Mouse (Mus musculus) R1 (cell line): ENCODE results near the gene Atp1a2.

Experiments
- DNase-seq: peaks from one replicate; pipeline ENCODE4 v3.0.0-alpha.2; 2018; ENCODE audit warnings: low read depth, low spot score

The Atp1a2 gene

GRCm38 (mm10) chr1:172297611-172298537 is at the start of gene Atp1a2:
Atp1a2 (minus strand) TSS chr1:172298064.
- no peak for DNase-seq

- DNase-seq, result no peak
Measured at GRCm38 (mm10) chr1:172347382-172347781, 49.5 kb upstream of the Atp1a2 start.

- no peak for DNase-seq
Measured at GRCm38 (mm10) chr1:172346707-172347106, 48.8 kb upstream of the Atp1a2 start.

- DNase-seq, result no peak
Measured at GRCm38 (mm10) chr1:172344820-172345219, 47.0 kb upstream of the Atp1a2 start.

GRCm38 (mm10) chr1:172343914-172344313 is 46.0 kb upstream of the Atp1a2 start:
- no peak for DNase-seq

- no peak for DNase-seq
Measured at GRCm38 (mm10) chr1:172342729-172343128, 44.9 kb upstream of the Atp1a2 start.

- no peak for DNase-seq
Measured at GRCm38 (mm10) chr1:172341386-172341785, 43.5 kb upstream of the Atp1a2 start.

- peak; percentile 94 for DNase-seq
Measured at GRCm38 (mm10) chr1:172340729-172341321, 43.0 kb upstream of the Atp1a2 start, which contains the start of gene Kcnj10. Kcnj10 (plus strand) TSS chr1:172341210.

GRCm38 (mm10) chr1:172337411-172338185 is 39.7 kb upstream of the Atp1a2 start:
- DNase-seq, result no peak

GRCm38 (mm10) chr1:172335804-172336203 is 37.9 kb upstream of the Atp1a2 start:
- no peak for DNase-seq

GRCm38 (mm10) chr1:172333512-172333911 is 35.6 kb upstream of the Atp1a2 start:
- DNase-seq, result no peak

GRCm38 (mm10) chr1:172332925-172333324 is 35.1 kb upstream of the Atp1a2 start:
- DNase-seq, result no peak

GRCm38 (mm10) chr1:172331422-172331947 is 33.6 kb upstream of the Atp1a2 start:
- no peak for DNase-seq

GRCm38 (mm10) chr1:172329616-172330015 is 31.8 kb upstream of the Atp1a2 start:
- no peak for DNase-seq

- peak; percentile 57 for DNase-seq
Measured at GRCm38 (mm10) chr1:172329131-172329530, 31.3 kb upstream of the Atp1a2 start, which contains the start of gene Kcnj9. Kcnj9 (minus strand) TSS chr1:172329318.

- no peak for DNase-seq
Measured at GRCm38 (mm10) chr1:172328461-172328860, 30.6 kb upstream of the Atp1a2 start.

GRCm38 (mm10) chr1:172328041-172328440 is 30.2 kb upstream of the Atp1a2 start:
- no peak for DNase-seq

- no peak for DNase-seq
Measured at GRCm38 (mm10) chr1:172327206-172328001, 29.5 kb upstream of the Atp1a2 start.

GRCm38 (mm10) chr1:172326684-172327083 is 28.8 kb upstream of the Atp1a2 start:
- DNase-seq, result peak; percentile 89

- peak; percentile 82 for DNase-seq
Measured at GRCm38 (mm10) chr1:172325680-172326535, 28.0 kb upstream of the Atp1a2 start.
